17 mouse cellular contexts compared by ENCODE assay signal in genomic region chr8:105537011-105537677, GRCm38 (mm10). TPM values are rescaled to one million over a fixed set of nuclear protein-coding genes. Genes with fewer than 3 reads are reported as not detected.
A peak's percentile ranks its signal among the peaks of the same experiment; 100 is the strongest.
DNase-seq lines count a peak whose midpoint lies in the region; ATAC-seq and TF ChIP-seq lines count a peak whose summit lies in the region.
"Had no signal": no experiment of that assay in that cellular context is flagged by ENCODE, and none has a peak within 500 bp of the region (broad histone marks: within the 10 kb centered on the region; RNA-seq: fewer than 3 reads in every experiment).

No protein-coding gene starts in this region.

- no peak overlapping the region for H3K4me3 ChIP-seq in small intestine, adult 2 months (ENCODE audit: low read depth, low read length)
- H3K4me3 ChIP-seq: embryonic facial prominence, embryonic 12.5 days; forebrain, embryonic 10.5 days; midbrain, embryonic 10.5 days had no signal

- peak; percentile 35; the same call in 1 of the 2 replicates for ATAC-seq in frontal cortex, adult (ENCODE audit: low TSS enrichment)
- ATAC-seq: inflammation-experienced regulatory T-cells, adult 6 months had no signal

- no peak for TF ChIP-seq CTCF in small intestine, adult 2 months (IDR thresholded peaks at IDR 0.05; ENCODE audit: extremely low read depth, insufficient read length, insufficient replicate concordance, low read depth, low read length)

- DNase-seq in frontal cortex, postnatal 36 days (ENCODE audit: low spot score in 2 of 2), result no peak
- DNase-seq in urinary bladder, postnatal 14 days (ENCODE audit: low spot score), result peak; percentile 54
- no peak for DNase-seq in urinary bladder, postnatal 25 days (ENCODE audit: low spot score)
- peak; percentile 93 for DNase-seq in gastrocnemius, adult 18-20 months (ENCODE audit: low spot score)
- DNase-seq in spleen, adult 12 weeks (ENCODE audit: low spot score), result no peak
- no peak for DNase-seq in urinary bladder, postnatal 10 days (ENCODE audit: low spot score)
- DNase-seq: lung, postnatal 10 days; retina, postnatal 1 day; thymus, postnatal 36 days had no signal

- H3K36me3 ChIP-seq in small intestine, adult 2 months (ENCODE audit: control insufficient read depth, insufficient read depth, low read length), result peaks cover 27% of the 10 kb centered on the region

- H3K27ac ChIP-seq in small intestine, adult 2 months (ENCODE audit: insufficient read depth, low read depth, low read length), result peak overlapping the region; percentile 66
- H3K27ac ChIP-seq: embryonic facial prominence, embryonic 12.5 days; forebrain, embryonic 10.5 days; midbrain, embryonic 10.5 days had no signal

- no peak for TF ChIP-seq POLR2A in small intestine, adult 2 months (IDR thresholded peaks at IDR 0.05; ENCODE audit: low read depth, low read length)

- H3K4me1 ChIP-seq in small intestine, adult 2 months (ENCODE audit: control insufficient read depth, insufficient read depth, insufficient read length, low read length), result peaks cover 20% of the 10 kb centered on the region; the same call in 1 of the 2 replicates

- WGBS in small intestine, adult 2 months, result 36% methylated on average over 6 of the region's 6 CpGs

- no peaks in the 10 kb centered on the region for H3K27me3 ChIP-seq in small intestine, adult 2 months (ENCODE audit: control insufficient read depth, insufficient read depth, low read length)
- H3K27me3 ChIP-seq: embryonic facial prominence, embryonic 12.5 days had no signal

RNA-seq across cellular contexts. Expression of gene Hsd11b2, which starts 18.6 kb away (rescaled TPM):
- under 1 TPM in 1 of 2 experiments, not detected in 1; 0.11 TPM for total RNA-seq in gastrocnemius, adult 18-20 months (2021)
- 5.0 and 12.2 TPM in 2 replicates for polyA plus RNA-seq in small intestine, adult 2 months (2012; rRNA removed)
- total RNA-seq: left cerebral cortex, adult 18-20 months; liver, adult 2 months had no signal
- polyA plus RNA-seq: inflammation-experienced regulatory T-cells, adult 6 months had no signal

RNA-seq across cellular contexts. Expression of gene Atp6v0d1, which starts 28.7 kb away (rescaled TPM):
- total RNA-seq in gastrocnemius, adult 18-20 months (2021), result 10 to 100 TPM; 40.1 to 42.7 TPM
- 41.9 and 70.8 TPM in 2 replicates for polyA plus RNA-seq in small intestine, adult 2 months (2012; rRNA removed)

RNA-seq across cellular contexts. Expression of gene Zdhhc1, which starts 40.4 kb away (rescaled TPM):
- 10 to 100 TPM; 10.3 to 11.6 TPM for total RNA-seq in gastrocnemius, adult 18-20 months (2021)
- 14.8 and 15.2 TPM in 2 replicates for polyA plus RNA-seq in small intestine, adult 2 months (2012; rRNA removed)

Comparison
In these comparisons a context has a peak if more than half of its experiments do, and no peak if none do; other contexts are left out.
1. DNase-seq: peak in urinary bladder, postnatal 14 days (single experiment) and gastrocnemius, adult 18-20 months (single experiment); none in frontal cortex, postnatal 36 days (0 of 2), urinary bladder, postnatal 25 days (single experiment), spleen, adult 12 weeks (single experiment) and urinary bladder, postnatal 10 days (single experiment).